Mouse (Mus musculus): Measurements from ENCODE around the gene Msi2.

Msi2 gene

DNA sequence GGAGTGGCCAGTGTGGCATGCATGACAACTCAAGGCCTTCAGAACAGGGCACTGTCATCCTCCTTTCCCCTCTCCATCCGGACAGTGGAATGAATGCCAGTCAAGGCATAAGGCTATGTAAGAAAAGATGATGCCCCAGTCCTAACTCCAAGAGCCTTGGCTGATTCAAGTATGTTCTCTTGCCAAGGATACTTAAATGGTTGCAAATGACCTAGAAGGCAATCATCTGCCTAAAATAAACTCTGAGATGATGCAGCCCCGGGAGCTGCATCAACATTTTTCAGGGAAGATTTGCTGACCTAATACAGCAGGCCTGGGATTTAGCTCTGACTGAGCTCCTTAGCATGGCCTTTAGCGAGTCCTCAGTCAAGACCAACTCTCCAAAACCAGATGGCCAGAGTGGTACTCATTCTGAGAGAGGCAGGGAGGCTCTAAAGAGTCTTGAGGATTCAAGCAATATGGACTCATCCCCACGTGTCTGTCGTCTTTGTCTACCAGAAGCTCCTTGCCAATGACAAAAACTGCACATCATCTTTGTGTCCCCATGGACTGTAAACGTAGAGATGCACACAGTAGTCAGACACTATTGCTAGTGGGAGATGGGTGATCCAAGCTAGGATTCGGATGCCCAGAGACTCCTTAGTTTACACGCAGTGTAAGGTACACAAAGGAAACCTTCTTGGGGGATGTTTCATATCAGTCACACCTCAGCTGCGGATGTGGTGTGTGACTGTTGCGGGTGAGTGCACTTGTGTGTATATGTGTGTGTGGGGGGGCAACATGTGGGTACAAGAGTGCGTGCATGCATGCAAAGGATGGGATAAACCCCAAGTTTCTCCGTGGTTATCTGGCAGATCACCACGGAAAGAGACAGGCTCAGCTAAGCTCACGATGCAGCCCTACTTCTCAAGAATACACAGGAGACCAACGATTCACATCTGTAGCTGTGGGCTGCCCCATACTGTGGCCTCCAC lies 176.4 kb downstream of the Msi2 start:
- DNase-seq (ENCODE audit: low read depth, low spot score) = no peak

DNA sequence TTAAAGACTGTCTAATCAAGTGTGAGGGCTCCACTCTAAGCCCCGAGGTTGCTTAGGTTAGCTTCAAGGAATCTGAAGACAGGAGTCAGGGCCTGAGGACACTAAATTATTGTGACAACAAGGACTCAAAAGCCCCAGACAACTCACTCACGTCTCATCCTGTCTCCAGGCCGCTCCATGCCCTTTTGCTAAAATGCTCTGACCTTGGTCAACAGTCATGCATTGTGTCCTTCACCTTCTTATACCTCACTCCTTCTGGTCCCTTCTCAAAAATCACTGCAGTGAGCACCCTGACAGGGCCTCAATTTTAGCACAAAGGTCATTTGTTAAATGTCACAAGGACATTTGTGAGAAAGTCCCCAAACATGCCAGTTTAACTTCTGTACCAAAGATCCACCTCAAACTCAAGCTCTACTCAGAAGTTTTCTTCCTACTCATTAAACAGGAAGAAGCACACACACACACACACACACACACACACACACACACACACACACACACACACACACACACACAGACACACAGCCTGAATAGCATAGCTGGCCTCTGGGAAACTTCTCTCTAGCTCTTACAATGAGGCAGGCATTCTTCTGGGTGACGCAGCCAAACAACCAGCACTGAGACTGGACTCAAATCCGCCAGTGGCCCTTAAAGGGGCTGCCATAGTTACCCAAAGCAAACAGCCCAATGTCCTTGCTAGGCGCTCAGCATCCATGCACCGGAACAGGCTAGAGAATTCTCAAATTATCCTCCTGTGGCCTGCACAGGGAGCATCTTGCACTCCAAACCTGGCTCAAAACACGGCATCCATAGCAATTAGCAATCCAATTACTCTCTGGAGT lies 178.5 kb downstream of the Msi2 start:
- DNase-seq (ENCODE audit: low read depth, low spot score) = no peak

DNA sequence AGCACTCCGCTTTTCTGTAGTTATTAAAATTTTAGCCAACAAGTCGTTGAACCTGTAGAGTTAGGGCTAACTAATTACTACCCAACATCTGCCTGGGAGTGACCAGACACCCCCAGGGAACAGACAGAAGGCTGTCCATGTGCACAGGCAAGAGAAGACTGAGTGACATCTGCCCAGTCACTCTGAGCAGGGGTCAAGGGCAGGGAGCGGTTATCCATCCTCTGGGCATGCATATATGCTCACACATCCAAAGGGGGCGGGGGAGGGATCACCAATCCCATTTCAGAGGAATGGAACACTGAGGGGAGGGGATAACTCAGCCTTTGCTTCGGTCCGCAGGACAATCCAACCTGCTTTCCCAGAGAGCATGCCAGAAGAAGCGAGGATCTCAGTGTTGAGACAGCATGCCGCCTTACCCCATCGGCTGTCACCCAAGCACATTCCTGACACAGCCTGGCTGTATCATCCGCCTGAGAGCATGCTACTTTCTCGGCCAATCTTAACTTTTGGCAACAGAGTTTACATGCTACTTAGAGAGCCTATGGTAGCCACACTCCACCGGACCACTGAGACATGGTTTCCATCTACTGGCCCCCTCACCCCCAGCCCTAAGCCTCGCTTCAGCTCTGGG lies 179.5 kb downstream of the Msi2 start:
- no peak for DNase-seq (ENCODE audit: low read depth, low spot score)

DNA sequence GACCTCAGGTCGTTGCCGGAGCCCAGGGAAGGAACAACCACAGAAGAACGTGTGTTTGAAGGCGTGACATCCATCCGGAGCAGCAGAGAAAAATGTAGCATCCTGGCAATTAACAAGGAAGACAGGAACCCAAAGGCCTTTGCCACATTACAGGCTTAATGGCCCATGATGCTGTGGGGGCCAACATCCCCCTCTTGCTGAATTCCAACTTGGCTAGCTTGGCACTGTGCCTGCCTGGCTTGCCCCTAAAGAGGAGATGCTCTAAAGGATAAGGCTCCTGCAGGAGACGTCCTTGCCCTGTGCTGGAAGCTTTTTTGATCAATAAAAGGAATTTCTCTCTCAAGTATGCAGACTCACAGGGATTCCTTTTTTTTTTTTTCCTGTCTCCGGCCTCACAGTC lies 181.0 kb downstream of the Msi2 start:
- DNase-seq (ENCODE audit: low read depth, low spot score) = no peak

DNA sequence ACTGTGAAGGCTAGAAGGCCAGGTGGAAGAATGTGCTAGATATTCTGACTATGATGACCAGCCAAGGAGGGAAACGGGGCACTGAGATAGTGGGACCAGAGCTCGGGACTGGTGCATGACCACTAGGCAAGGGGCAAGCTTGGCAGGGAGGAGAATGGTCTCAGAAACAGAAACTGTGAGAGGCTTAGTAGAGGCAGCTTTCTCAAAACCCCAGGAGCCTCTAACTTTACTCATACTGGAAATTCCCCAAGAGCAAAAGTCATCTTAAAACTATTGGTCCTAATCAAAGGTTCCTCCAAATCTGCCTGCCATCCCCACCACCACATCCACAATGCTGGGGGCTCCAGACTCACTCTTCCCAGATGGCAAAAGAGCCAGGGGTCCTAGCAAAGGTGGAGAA lies 181.5 kb downstream of the Msi2 start:
- DNase-seq (ENCODE audit: low read depth, low spot score) = no peak

DNA sequence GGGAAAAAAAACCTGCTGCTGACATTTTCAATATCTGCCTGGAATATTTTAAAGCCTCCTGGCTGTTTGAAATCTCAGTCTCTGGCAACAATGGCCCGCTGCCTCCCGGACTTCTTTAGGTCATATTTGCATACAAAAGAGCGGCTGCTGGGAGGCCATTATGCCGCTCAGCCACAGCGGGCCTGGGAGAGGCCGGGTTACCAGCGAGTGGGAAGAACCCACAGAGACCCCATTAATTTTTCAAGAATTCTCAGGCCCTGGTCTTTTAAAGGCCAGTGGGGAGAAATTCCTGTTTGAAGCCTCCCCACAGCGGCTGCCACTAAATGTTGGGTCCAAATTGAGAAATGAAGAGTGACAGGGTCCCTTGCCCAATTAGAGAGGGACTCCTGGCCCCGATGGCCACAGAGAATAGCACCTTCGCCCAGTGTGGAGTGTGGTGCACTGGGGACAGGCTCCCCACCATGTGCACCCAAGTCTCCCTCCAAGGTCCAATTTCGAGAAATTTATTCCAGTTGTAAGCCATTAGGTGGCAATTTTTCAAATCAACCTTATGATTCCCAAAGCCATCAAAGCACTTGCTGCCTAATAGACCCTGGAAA lies 183.9 kb downstream of the Msi2 start:
- no peak for DNase-seq (ENCODE audit: low read depth, low spot score)

DNA sequence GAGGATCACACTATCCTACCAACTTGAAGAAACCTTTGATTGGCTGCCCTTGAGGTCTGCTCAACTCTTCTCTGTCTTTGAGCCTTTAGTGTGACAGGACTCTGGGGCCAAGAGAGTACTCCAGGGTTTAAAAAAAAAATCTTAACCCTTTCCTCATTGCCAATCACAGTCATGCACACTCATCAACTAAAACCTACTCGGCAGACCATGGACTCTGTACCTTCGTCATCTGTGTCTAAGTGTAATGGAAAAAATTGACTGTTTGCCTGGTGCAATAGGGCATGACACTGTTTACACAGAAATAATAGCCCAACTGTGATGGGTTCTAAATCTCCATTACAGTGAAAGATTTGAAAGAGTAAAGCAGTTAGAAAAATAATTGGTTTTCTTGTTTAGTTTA lies 186.3 kb downstream of the Msi2 start:
- DNase-seq (ENCODE audit: low read depth, low spot score) = no peak

DNA sequence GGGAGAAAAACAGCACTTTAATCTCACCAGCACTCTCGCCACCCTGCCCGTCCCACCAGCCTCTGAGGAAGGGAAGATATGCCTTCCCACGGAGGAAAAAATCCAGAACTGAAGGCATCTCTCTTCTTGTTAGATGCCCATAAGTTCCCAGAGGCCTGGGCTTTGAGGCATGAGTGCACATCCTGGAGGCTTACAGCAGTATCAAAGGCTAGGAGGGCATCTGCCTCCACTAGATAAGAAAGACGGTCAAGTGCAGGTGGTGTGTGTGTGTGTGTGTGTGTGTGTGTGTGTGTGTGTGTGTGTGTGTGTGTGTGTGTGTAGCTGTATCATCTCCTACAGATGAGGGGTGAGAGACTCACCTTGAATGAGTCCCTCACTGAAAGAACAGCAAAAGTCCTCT lies 188.3 kb downstream of the Msi2 start:
- DNase-seq (ENCODE audit: low read depth, low spot score) = no peak

DNA sequence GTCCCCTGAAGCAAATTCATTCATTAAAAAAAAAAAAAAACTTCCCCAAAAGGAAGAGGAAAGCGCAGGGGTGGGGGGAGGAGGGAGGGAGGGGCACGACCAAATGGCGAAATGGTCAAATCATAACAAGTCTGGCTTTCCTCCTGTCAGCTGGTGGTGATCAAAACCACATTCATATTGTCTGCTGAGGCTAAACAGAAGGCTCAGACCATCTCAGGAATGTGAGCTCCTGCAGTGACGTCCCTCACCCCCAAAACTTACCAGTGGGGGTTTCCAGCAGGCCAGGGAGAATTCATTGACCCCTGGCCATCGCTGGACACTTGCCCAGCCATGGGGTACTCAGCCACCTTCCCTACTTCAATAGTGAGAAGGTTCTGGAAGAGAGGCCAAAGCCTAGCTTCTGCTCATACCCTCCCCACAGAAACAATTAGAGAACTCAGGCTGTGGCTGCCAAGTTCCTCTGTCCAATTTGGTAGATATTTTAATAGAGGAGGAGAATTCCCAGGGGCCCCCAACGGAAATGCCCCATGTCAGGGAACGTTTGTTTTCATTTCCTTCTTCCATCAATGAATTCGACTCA lies 189.7 kb downstream of the Msi2 start:
- no peak for DNase-seq (ENCODE audit: low read depth, low spot score)

DNA sequence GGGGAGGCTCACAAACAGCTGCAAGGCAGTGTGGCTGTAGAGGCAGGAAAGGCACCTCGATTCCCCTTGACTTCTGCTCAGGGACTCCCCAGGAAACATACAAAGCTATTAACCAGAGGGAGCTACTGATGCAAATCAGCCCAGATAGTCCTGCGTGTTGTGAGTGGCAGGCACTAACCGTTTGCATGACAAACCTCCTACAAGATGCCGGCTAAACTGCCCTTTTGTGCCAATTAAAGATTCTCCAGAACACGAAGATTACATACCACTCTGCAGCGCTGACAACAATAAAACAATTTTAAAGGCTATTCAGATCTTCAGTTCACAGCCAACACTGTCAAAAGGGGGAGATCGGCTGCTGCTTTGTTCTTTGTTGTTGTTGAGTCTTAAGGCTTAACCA lies 191.6 kb downstream of the Msi2 start:
- no peak for DNase-seq (ENCODE audit: low read depth, low spot score)

DNA sequence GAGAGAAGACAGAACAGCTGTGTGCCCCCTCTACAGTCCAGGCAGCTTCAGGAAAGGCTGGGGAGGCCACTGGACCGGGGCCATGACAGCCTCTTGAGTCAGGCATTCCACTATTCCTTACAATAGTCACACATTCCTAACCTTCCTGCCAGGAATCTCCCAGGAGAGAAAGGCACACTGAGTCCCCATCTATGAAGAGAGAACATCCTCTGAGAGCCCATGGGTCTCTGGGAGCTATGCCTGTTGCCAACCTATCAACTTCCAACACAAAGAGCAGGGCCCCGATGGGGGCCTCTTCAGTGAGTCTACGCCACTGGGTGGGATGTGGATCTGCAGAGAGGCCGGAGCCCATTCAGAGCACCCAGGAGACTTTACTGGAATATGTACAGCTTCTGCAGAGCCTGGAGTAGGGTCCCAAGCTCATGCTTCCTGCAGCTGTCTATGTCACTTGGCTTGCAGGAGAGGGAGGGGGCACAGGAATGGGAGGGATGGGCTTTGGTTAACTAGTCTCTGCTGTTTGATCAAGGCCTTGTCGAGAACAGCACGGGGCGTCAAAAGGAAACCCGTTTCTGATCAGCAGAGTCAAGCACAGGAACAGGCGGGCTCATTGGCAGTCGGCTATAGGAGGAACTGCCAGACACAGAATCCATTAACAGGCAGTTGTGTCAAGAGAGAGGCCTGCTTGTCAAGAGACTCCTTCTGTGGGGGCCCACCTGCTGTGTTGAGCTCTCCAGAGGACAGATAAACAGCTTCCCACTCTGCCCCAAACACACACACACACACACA lies 193.3 kb downstream of the Msi2 start:
- no peak for DNase-seq (ENCODE audit: low read depth, low spot score)

DNA sequence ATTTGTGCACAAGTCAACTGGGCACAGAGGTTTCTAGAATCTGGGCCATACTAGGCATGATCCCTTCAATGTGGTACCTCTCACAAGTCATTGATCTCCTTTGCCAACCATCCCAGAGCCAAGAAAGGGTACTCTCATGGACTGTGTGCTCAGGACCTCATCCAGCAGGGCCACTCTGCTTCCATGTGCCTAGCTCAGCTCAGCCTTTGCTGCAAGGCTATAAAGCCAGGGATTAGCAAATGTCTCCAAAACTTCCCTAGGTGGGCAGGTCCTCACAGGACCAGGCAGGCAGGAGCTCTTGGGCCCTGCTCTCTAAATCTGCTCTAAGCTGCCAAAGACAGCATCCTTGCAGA lies 193.9 kb downstream of the Msi2 start:
- no peak for DNase-seq (ENCODE audit: low read depth, low spot score)

DNA sequence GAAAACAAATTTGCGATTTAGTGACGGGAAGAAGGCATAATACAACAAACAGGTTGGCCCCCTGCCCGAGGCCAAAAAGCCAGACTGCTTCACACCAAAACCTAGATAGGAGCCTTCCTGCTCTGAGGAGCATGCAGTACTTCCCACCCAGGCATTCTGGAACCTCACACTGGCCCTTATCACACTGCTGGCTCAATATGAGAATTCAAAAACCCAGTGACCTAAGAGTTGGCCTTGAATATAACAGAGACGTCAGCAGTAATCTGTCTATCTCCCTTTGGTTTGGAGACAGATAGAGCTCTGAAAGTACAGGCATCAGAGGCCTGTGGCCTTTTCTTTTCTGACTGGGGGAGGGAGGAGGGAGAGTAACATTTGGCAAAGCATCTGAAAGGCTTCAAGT lies 194.4 kb downstream of the Msi2 start:
- DNase-seq (ENCODE audit: low read depth, low spot score) = no peak

DNA sequence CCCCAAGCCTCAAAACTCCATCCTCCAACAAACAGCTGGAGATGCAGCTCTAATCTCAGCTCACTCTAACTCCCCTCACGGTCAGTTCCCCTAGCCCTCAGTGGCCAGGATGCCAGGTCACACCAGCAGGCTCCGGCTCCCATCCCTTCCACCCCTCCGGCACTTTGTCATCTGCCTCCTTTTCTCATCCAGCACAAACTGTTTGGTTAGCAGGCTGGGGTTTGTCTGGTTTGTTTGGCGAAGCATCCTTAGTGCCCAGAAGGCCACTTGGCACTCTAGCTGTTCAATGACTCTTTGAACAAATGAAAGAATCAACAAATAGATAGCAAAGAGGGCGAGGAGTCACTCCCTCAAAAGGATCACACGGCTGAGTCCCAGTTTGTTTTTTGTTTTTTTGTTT lies 194.8 kb downstream of the Msi2 start:
- DNase-seq (ENCODE audit: low read depth, low spot score) = no peak

DNA sequence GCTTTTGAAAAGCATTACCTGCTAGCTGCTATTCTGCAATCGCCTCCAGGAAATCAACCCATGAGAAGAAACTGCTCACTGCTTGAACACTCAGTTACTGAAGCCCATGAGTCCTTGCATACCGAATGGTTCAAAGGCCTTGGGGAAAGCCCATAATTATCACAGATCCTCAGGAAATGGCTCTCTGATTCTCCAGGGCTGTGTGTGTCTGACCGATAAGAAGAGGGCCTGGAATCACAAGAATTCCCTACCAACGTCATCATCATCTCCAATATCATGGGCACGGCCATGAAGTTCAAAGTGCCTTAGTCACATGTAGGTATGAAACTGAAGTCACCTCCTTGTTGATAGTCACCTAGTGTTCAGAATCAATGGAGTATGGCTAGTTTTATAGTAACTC lies 196.2 kb downstream of the Msi2 start:
- no peak for DNase-seq (ENCODE audit: low read depth, low spot score)

DNA sequence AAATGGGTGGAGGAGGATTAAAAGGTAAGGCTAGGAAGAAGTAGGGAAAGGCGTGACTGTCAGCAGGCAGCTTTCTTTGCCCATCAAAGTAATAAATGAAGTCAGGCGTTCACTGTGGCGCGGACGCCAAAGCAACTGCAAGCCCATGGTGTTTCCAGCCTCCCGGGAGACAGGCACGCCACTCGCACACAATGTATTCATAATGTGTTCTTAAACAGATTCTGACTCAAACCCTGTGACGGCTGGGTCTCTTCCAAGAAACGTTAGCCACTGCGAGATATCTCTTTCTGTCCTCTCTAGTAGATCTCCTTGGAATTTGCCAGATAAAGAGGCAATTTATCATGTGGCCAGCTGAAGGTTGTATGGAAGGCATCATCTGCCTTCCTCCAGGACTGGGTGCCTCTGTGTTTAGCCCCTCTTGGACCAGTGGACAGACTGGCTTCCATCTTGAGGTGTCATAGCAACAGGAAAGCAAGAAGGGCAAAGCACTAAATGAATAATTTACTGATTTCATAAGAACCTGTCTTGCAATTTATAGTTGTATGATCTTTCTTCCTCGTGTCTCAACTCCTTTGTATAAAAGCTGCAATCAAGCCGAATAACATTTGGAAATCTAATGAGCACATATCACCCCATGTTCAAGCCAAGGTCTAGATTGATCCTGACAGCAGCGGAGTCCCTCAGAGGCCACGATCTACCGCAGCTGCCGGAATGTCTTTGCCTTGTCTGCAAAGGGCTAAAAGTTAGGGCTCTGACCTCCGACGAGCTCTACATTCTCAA lies 197.2 kb downstream of the Msi2 start:
- no peak for DNase-seq (ENCODE audit: low read depth, low spot score)

DNA sequence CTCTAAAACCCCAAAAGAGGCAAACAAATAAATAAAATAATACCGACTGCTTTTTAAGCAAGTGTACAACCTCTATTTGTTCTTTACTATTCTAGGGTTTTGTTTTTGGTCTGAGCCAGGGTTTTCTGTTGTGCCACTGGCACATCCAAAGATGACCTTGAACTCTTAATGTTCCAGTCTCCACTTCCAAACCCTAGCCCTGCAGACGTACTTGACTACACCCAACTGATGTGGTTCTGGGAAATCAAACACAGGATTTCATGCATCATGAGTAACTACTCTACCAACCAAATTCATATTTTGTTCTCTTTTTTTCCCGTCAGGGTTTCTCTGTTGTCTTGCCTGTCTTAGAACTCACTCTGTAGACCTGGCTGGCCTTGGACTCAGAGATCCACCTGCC lies 200.0 kb downstream of the Msi2 start:
- no peak for DNase-seq (ENCODE audit: low read depth, low spot score)

DNA sequence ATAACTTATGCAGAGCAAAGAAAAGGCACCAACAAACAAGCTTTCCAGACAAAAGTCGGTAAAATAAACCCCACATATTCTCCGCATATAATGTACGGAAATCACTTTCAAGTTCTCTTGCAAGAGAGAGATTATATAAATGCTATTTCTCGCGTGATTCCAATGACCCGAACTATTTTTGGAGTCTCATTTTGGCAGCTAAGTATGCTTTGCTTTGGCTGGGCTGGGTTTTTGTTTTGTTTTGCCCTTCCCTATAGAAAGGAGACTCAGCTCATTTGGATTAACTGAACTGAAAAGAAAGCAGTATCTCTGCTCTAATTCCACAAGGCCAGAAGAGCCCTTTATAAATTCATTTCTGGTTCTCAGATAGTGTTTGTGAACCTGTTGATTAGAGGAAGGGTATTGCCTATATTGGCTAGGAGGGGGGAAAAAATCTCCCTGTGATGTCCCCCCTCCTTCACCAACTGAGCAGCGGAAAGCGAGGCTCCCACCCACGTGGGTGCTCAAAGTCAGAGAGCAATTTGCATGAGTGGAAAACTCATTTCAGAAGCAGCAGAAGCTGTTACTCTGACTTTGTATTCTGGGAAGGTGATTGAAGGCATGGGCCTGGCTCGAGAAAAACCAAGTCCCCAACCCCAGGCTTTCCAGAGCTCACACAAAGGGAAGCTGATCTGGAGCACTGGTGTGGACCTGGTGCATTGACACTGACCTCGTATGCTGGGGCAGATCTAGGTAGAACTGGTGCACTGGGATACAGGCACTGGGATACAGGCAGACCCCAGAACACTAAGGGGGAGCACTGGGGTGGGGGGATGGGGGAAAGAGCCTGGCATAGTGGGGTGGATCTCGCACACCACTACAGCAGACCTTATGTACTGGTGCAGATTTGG lies 201.5 kb downstream of the Msi2 start:
- DNase-seq (ENCODE audit: low read depth, low spot score) = no peak

Data from WW6 (cell line).